Mouse (Mus musculus) neutrophil, adult 59 days (primary cell): ENCODE data around the gene Gm20661. TPM values are rescaled to one million over a fixed set of nuclear protein-coding genes. Genes with fewer than 3 reads are reported as not detected.

Experiments
- total RNA-seq, 2 experiments: library from RNA; stranded (reverse); gene quantifications; 1 replicate in 1 of 2; 2 replicates in 1 of 2; pipeline ENCODE4 v1.2.4; 2023

The Gm20661 gene
- not detected for total RNA-seq

GRCm38 (mm10) chr9:107982681-107983346 lies at the start of gene Gm20661:
Gene Gm20661 (plus strand): TSS chr9:107983058.

GRCm38 (mm10) chr9:107935374-107935773 lies 47.5 kb upstream of the Gm20661 start, which contains the start of gene Camkv:
Gene Camkv (plus strand): TSS chr9:107935674.

GRCm38 (mm10) chr9:107949922-107950235 lies 33.0 kb upstream of the Gm20661 start, which contains the start of gene Traip:
Gene Traip (plus strand): TSS chr9:107950136.

GRCm38 (mm10) chr9:107975399-107976386 lies 7.2 kb upstream of the Gm20661 start, which contains the start of gene Uba7:
Gene Uba7 (plus strand): TSS chr9:107975505.

GRCm38 (mm10) chr9:107985131-107986119 lies 2.6 kb downstream of the Gm20661 start, which contains the start of gene Inka1:
Gene Inka1 (minus strand): TSS chr9:107985879.

GRCm38 (mm10) chr9:107992197-107992596 lies 9.3 kb downstream of the Gm20661 start, which contains the start of gene Cdhr4:
Gene Cdhr4 (plus strand): TSS chr9:107992497.

GRCm38 (mm10) chr9:107996049-107996448 lies 13.2 kb downstream of the Gm20661 start, which contains the start of gene Gm20662:
Gene Gm20662 (plus strand): TSS chr9:107996349.

GRCm38 (mm10) chr9:108001922-108002770 lies 19.3 kb downstream of the Gm20661 start, which contains the start of gene Ip6k1:
Gene Ip6k1 (plus strand): TSS chr9:108002501.

Other genes starting within 250 kb of the Gm20661 start
- gene Rbm5, start 212.1 kb upstream of the Gm20661 start, total RNA-seq = 100 to 1,000 TPM; 165 to 173 TPM
- 10 to 100 TPM; 57.7 to 60.7 TPM for gene Rbm6, start 109.8 kb upstream of the Gm20661 start, total RNA-seq
- 10 to 100 TPM in 1 of 2 experiments, 1 to 10 TPM in 1; 9.4 to 11.4 TPM for gene Mon1a, start 94.9 kb upstream of the Gm20661 start, total RNA-seq
- gene Mst1r, start 76.2 kb upstream of the Gm20661 start, total RNA-seq = 1 to 10 TPM; 1.1 to 3.0 TPM
- gene Actl11, start 54.6 kb upstream of the Gm20661 start, total RNA-seq = not detected
- not detected for gene Camkv, start 47.4 kb upstream of the Gm20661 start, total RNA-seq
- gene Traip, start 32.9 kb upstream of the Gm20661 start, total RNA-seq = 10 to 100 TPM; 13.2 to 15.8 TPM
- gene Uba7, start 7.6 kb upstream of the Gm20661 start, total RNA-seq = 10 to 100 TPM; 69.2 to 70.8 TPM
- gene Inka1, start 2.8 kb downstream of the Gm20661 start, total RNA-seq = 1 to 10 TPM; 1.9 to 3.2 TPM
- gene Cdhr4, start 9.4 kb downstream of the Gm20661 start, total RNA-seq = under 1 TPM in 1 of 2 experiments, not detected in 1; 0.42 TPM
- not detected for gene Gm20662, start 13.3 kb downstream of the Gm20661 start, total RNA-seq
- 100 to 1,000 TPM; 111 to 126 TPM for gene Ip6k1, start 19.4 kb downstream of the Gm20661 start, total RNA-seq
- gene Gmppb, start 66.2 kb downstream of the Gm20661 start, total RNA-seq = 10 to 100 TPM; 20.3 to 21.2 TPM
- gene Amigo3, start 70.1 kb downstream of the Gm20661 start, total RNA-seq = 1 to 10 TPM; 3.6 to 4.7 TPM
- gene Mst1, start 97.4 kb downstream of the Gm20661 start, total RNA-seq = under 1 TPM in 1 of 2 experiments, not detected in 1; 0.20 TPM
- 10 to 100 TPM; 61.5 to 70.0 TPM for gene Rnf123, start 100.3 kb downstream of the Gm20661 start, total RNA-seq
- gene Apeh, start 111.5 kb downstream of the Gm20661 start, total RNA-seq = 10 to 100 TPM; 43.3 to 53.5 TPM
- under 1 TPM; 0.68 to 0.82 TPM for gene Bsn, start 207.3 kb downstream of the Gm20661 start, total RNA-seq